Mouse (Mus musculus) heart, postnatal 36 days (tissue): Measurements from ENCODE around the gene Atp13a2. TPM values are rescaled to one million over a fixed set of nuclear protein-coding genes. Genes with fewer than 3 reads are reported as not detected.

Source experiments
- DNase-seq, 2 experiments: peaks; one replicate each; pipeline ENCODE4 v3.0.0; 2021 to 2022
- intact Hi-C: fragments of 180-260 bp; cut with DNase I; formaldehyde crosslinking; loops from one replicate; pipeline ENCODE4 v1.15.1; 2025
- total RNA-seq, 2 experiments: library from RNA; stranded (reverse); gene quantifications; 2 replicates each; pipeline ENCODE4 v1.2.3; 2021

Gene Atp13a2
- total RNA-seq, 2 experiments from 2014 or later = 16.5 to 17.3 TPM

DNA sequence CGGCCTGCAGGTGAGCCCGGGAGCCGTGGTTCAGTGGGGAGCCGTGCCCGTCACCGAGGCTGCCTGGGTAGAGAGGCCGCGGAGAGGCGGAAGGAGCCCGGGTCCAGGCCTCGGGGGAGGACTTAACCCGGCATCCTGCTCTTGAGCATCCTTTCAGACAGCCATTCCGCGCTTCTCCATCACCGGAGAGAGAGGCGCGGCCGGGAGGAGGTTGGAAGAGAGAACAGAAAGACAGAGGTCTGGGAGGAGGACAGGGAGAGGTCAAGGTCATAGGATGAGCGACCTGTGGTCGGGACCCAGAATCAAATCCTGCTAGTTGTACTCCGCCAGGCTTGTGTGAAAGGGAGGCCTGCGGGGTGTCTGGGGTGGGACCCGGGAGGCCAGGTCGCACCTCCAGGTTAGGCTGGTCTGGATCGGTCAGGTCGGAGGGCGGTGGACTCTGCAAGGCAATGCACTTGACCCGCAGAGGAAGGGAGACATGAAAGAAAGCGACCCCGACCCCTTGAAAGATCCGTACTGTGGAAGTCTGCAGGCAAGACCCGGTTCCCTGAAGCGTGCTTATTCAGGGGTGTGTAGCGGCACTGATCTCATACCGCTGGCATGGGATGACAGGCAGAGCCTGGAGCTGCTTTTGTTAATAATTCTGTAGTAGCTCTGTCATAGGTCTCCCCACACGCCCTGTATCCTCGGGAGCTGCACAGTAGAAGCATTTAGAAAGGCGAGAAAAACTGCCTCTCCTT, 25.0 kb upstream of the Atp13a2 start:
- DNase-seq = no peak
- intact Hi-C loops = loop anchor here (10.0 kb wide), 1 partner anchor 173 kb away; the partner anchor contains the start of gene Szrd1

DNA sequence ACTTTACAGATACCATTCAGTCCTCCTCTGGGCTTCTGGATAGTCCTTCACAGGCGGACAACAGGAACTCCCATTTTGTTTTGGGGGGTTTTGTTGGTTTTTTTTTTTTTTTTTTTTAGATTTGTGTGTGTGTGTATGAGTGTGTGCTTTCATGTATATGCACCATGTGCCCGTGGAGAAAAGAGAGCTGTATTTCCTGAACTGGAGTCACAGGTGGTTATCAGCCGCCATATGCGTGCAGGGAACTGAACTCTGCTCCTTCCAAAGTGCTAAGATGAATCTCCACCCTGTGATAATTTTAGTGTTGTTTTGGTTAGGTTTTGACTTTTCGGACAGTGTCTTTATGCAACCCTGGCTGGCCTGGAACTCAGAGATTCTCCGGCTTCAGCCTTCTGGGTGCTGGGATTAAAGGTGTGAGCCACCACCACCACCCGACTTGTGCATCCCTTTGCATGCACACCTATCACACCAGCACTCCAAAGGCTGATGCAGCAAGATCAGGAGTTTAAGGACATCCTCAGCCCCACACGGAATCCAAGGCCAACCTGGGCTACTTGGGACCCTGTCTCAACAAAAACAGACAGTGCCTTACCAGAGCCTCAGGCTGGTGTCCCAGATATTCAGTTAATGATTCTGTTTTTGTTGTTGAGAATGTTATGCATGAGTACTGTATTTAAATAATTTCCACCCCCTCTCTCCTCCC, 24.3 kb upstream of the Atp13a2 start:
- no peak for DNase-seq
- intact Hi-C loops = loop anchor here (10.0 kb wide), 1 partner anchor 172 kb away; the partner anchor contains the start of gene Szrd1

DNA sequence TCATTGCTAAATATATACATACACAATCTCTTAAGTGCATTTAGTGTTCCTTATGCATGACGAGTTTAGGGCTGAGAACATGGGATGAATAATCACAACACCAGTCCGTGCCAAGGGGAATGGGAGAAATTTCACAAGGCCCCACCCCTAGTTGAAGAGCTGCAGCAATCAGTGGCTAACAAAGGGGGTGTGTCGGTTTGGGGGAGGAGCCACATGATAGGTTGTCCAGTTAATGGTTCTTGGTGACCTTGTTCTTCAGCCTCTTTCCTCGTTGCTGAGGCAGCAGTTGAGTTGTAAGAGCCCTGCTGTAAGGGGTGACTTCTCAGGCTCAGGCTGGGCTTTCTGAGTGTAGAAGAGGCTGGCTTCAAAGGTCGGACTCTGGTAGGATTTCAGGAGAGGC, 23.7 kb upstream of the Atp13a2 start:
- DNase-seq = peak in 1 of 2 experiments; percentile 43
- intact Hi-C loops = loop anchor here (10.0 kb wide), 1 partner anchor 172 kb away; the partner anchor contains the start of gene Szrd1

DNA sequence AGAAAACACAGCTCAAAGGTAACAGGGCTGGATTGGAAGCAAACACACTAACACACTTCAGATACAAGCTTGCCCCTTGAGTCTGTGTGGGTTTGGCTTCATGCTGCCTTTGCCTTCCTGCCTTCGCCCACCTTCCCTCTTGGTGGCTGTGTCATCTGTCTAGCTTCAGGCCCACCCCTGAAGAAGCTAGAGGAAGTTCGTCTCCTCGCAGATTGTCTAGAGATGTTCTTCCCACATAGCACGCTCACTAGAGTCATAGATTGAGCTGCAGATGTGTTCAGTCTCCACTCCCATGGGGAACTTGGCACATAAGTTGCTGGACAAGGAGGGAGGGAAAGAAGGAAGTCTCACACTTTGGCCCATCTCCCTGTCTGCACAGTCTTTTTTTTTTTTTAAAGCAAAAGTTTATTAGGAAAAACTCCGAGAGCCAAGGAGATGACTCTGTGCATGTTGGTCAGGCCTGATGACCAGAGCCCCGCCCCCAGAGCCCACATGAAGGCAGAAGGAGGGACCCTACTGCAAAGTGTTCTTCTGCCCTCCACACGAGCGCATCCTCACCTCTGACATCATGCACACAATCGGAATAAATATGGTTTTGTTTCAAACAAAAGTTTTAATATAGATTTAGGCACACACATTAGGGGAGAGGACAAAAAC, 22.6 kb upstream of the Atp13a2 start:
- intact Hi-C loops = loop anchor here (1.0 to 10.0 kb wide), 3 partner anchors 23 to 171 kb away; partner anchors contain the start of genes Atp13a2 and Szrd1
- DNase-seq = no peak

DNA sequence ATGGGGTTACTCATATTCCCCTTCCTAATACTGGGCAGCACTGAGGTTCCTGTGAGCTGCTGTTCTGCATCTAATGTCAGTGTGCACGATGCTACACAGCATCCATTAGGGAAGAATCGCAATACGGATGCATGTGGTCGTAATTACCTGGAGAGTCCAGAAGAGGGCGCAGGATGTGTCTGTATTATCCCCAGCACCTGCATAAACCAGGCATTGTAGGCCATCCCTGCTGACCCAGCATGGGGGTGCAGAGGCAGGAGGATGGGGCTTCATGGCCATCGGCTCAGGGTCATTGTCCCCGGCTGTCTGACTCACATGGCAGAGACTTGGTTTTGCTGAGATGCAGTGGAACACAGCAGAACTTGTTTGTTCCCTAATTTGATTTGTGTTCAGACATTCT, 22.1 kb upstream of the Atp13a2 start:
- peak; percentile 75 to 77 for DNase-seq
- intact Hi-C loops = loop anchor here (1.0 to 10.0 kb wide), 3 partner anchors 22 to 170 kb away; partner anchors contain the start of genes Atp13a2 and Szrd1

DNA sequence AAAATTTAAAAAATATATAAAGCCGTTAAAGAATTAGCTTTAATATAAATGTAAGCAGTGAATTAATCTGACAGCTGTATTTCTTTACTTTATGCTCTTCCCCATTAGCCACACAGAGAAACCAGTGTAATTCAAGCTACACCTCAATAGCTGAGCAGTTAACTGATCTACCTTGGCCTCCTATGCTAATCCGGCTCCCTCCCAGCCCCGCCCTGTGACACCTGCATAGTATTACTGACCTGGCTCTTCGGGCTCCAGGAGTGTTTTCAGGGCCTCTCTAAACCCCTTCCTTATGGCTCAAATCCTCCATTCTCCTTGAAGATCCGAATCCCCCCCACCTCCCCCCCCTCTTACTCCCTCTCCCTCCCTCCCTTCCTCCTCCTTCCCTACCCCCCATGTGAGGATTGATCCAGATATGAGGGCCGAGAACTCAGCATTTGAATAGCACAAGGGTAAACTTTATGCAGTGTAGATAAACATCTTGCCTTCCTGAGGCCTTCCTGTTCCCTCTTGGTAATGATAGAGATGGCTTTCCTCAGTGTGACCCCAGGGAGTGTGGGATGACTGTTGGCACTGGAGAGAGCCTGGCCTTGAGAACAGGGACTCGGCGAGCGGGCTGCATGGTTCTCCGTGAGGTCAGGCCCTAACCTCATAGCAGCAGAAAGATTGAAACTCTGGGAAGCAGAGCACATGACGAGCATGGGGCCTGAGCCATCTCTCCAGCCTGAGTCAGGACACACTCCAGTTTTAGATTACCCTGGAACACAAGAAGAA, 19.1 kb upstream of the Atp13a2 start:
- intact Hi-C loops = loop anchor here (10.0 kb wide), 1 partner anchor 167 kb away; the partner anchor contains the start of gene Szrd1
- DNase-seq = no peak

DNA sequence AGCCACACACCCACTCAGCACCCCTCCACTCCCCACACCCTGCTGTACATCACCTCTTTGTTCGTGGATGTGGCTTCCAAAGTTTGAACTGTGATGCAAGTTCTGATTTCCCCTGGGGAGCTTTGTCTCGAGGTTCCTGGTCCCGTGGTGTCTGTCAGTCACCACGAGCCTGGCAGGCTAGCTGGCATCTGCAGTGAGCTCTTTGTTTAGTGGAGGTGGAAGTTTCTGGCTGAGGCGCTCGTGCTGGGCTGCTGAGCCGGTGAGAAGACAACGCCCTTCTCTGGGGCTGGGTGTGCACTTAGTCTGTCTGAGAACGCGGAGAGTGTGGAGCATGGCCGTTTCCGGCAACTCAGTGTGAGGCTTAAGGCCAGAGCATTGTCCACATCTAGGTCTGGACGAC, 15.0 kb upstream of the Atp13a2 start:
- no peak for DNase-seq
- intact Hi-C loops = no loop called here

DNA sequence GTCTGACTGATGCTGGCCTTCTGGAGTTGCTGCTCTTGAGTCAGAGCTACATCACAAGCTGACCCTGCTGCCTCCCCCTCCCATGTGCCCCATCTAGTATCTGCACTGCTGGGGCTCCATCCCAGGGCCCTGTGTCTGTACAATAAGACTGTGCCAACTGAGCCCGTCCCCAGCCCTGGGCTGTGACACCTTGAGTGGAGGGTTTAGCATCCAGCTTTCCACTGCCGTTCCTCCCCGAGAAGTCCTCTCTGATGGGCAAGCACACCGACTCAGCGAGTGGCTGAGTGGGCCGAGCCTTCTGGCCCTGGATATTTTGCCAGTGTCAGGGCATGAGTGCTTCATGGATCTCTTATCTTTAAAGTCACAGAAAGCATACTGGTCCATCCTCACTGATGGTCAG, 12.3 kb upstream of the Atp13a2 start:
- DNase-seq = no peak
- intact Hi-C loops = no loop called here

DNA sequence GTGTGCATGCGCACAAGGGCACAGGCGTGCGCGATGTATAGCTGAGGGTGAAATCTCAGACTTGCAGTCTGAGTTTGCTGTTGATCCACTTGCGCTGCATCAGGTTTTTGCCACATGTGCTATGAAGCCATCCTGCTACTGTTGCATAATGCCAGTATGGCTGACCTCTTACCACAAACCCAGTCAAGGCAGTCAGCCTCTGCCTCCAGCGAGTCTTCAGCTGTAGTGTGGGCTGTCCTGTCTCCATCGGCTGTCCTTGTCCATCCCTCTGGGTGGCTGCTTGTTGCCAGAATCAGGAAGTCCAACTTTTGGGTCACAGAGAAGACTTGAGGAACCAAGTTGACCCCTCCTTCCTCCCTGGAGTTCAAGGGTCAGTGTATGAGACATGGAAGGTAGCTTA, 11.3 kb upstream of the Atp13a2 start:
- DNase-seq = no peak
- intact Hi-C loops = no loop called here

DNA sequence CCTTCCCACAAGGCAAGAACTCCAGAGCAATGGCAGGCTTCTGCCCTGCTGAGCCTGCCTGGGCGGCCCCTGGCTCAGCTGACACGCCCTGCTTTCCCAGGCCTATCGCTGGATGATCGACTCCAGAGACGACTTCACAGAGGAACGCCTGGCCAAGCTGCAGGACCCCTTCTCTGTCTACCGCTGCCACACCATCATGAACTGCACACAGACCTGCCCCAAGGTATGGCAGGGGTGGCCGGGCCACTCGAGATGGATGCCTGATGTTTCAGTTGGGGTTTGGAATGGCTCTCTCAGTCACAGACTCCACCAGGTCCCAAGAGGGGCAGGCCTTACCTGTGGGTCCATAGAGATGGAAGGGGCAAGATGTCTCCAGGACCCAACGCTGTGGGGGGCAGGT, 9.4 kb upstream of the Atp13a2 start:
- intact Hi-C loops = no loop called here
- DNase-seq = no peak

DNA sequence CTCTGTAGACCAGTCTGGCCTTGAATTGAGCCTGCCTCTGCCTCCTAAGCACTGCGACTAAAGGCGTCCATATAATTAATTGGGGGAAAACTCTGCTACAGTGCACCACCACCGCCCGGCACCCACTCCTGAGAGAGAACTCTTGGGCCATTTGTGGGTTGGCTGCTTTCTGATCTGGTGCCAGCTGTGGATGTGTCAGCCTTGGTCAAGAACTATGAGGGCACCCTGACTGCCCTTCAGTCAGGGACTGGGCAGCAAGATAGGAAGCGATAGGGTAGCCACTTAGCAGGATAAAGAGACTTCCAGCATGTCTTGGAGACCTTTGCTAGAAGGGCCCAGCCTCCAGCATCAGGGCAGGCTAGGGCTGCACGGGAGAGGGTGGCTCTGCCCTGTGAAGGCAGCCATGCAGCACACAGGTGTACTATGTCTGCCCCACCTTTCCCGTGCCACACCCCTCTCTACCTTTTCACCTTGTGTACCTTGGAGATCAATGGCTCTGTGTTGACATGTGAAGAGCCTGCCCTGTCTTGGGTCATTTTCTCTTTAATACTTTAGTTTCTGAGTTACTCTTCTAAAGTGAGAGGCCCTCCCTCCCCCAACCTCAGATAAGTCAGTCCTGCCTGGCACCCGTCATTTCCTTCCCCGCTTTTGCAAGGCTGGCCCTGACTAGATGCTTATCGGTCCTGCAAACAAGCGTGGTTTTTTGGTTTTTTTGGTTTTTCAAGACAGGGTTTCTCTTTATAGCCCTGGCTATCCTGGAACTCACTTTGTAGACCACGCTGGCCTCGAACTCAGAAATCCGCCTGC, 8.6 kb upstream of the Atp13a2 start:
- no peak for DNase-seq
- intact Hi-C loops = no loop called here

DNA sequence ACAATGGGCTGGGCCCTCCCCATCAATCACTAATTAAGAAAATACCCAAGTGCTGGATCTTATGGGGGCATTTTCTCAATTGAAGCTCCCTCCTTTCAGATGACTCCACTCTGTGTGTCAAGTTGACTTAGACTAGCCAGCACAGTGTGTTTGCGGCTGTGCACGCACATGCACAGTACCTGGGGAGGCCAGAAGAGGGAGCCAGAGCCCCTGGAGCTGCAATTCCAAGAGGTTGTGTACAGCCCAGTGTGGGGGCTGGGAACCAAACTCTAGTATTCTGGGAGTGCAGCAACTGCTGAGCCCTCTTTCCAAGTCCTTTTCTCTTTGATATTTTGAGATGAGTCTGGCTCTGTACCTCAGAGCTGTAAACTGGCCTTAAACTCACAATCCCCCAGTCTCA, 5.1 kb upstream of the Atp13a2 start:
- intact Hi-C loops = no loop called here

DNA sequence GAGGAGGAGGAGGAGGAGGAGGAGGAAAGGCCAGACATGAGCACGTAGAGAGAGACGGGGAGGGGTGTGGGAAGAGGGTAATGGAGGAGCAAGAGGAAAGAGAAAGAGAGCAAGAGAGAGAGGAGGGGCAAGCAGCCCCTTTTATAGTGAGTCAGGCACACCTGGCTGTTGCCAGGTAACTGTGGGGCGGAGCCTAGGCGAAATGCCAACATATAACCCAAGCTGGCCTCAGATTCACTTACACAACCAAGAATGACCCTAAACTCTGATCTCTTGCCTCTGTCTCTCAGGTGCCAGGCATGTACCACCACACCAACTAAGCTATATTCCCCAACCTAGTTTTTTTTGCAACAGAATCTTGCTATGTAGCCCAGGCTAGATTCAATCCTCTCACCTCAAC, 3.9 kb upstream of the Atp13a2 start:
- intact Hi-C loops = no loop called here
- no peak for DNase-seq

More for the DNA sequence above, 5.1 kb upstream of the Atp13a2 start:
- DNase-seq = no peak

DNA sequence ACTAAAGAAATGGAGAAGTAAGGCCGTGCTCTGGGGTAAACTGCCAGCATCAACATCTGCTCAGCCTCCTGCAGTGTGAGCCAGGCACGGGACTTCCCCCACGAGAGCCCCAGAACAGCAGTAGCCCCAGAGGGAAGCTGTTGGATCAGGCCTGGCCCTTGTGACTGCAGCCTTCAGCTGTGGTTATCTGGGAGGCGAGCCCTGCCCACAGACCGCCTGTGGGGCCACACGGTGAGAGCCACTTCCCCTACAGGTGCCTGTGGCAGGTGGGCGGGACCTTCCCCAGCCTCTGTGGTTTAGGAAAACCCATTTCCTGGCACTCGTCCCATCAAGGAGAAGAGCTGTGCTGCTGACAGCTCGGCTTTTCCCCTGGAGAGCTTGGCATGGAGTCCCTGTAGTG, 3.2 kb upstream of the Atp13a2 start:
- DNase-seq = peak; percentile 52 to 55

DNA sequence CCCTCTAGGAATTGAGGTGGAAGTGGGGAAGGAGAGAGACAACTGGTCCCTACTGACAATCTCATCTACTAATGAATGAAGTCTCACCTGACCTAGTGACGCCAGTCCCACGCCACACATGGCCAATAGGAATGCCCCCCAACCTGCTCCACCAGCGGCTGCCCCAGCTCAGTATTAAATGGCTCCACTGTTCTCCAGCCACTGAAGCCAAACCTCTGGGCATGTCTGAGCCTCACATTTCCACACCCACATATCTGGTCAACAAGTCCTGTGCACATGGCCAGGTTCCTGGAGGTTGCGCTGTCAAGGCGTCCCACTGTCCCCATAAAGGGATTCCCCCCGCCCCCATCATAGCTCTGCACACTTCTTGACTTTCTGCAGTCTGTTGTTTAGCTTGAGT, 2.1 kb upstream of the Atp13a2 start:
- intact Hi-C loops = no loop called here
- no peak for DNase-seq

More for the DNA sequence above, 3.2 kb upstream of the Atp13a2 start:
- intact Hi-C loops = no loop called here

DNA sequence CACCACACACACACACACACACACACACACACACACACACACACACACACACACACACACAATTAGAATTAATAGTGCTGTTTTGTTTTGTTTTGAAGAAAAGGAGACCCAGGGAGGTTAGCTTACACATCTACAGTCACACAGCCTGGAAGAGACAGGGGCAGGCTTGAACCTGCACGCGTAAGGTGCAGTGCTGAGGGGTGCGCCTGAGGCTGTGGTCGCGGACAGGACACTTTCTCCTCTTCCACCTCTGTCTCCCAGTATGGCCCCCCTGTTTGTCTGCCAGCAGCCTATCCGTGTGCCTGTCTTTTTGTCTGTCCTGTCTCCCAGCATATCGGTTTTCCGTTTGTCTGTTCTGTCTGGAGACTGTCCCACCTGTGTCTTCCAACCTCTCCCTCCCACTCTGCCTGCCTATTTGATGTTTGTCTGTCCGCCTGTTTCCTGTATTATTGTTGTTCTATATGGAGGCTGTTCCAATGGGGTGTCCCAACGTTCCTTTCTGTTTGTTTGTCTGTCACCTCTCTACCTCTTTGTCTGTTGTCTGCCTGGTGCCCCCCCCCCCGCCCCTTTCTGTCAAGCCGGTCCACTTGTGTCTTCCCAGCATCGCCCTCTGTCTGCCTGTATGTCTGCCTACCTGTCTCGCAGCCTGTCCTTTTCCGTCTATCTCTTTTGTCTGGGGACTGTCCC, 506 bp upstream of the Atp13a2 start:
- intact Hi-C loops = loop anchor here (2.0 to 5.0 kb wide), 2 partner anchors 21 to 46 kb away; no protein-coding TSS in a partner anchor
- no peak for DNase-seq

DNA sequence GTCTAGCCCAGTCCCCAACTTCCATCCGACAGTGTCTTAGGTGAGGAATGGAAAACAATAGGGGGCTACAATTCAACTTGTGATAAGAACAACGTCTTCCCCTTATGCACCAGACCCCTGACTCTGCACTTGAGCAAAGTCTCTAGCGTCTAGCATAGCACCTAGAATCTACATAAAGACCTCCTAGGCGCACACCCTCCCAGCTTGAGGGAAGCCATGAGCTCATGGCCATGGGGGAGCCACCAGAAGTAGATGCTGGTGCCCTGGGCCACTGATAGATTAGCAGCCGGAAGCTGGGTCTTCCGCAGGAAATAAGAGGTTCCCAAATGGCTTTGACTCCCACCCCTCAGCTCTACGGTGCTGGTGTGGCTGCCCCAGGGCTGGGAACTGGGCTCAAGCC, 803 bp downstream of the Atp13a2 start:
- intact Hi-C loops = loop anchor here (2.0 to 5.0 kb wide), 2 partner anchors 23 to 45 kb away; no protein-coding TSS in a partner anchor
- no peak for DNase-seq

DNA sequence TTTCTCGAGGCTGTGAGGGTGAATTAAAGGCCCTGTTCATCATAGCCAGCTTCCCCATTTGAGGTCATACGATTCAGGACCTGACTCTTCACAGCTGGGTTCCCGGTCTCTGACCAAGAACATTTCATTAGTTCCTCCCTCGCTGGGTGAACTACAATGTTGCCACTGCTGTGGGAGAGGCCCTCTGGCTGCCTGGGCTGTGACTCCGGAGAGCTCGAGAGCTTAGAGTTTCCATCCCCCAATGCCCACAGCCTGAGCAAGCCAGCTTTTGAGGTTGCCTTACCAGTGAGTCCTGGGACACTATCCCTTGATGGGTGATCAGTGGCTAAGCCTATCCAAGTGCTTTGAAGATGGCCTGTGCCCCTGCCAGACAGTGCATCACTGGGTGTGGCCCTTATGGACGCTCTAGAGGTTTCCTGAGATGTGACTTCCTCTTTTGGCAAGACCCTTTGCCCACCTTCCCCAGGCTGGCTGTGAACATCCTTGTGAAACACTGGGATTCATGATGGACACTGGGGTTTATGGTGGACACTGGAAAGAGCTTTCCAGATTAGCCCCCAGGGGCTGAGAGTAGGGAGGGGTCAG, 2.1 kb downstream of the Atp13a2 start:
- intact Hi-C loops = loop anchor here (5.0 kb wide), 1 partner anchor 44 kb away; no protein-coding TSS in a partner anchor
- DNase-seq = peak; percentile 25 to 28
